Mouse (Mus musculus): Measurements from ENCODE around the gene Naa15. TPM values are rescaled to one million over a fixed set of nuclear protein-coding genes. Genes with fewer than 3 reads are reported as not detected.
"Not testable (repeated sequence)": the region's sequence is repeated elsewhere in the genome, so short reads cannot be mapped to it uniquely, and the experiment has no call there.

Gene Naa15
- total RNA-seq, 2 experiments from 2014 or later: 50.9 to 60.0 TPM

DNA sequence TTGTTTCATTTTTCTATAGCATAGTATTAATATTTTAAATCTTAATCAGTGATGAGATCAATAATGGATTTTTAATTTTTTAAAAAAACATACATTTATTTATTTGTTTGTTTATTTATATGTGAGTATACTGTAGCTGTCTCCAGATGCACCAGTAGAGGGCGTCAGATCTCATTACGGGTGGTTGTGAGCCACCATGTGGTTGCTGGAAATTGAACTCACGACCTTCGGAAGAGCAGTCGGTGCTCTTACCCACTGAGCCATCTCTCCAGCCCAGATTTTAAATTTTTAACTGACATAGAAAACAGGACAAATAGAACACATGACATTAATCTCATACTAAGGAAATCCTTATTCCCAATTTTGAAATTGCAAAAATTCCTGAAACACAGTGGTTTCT, 19.4 kb downstream of the Naa15 start:
- not testable (repeated sequence) for DNase-seq (ENCODE audit: low spot score in 2 of 2)

DNA sequence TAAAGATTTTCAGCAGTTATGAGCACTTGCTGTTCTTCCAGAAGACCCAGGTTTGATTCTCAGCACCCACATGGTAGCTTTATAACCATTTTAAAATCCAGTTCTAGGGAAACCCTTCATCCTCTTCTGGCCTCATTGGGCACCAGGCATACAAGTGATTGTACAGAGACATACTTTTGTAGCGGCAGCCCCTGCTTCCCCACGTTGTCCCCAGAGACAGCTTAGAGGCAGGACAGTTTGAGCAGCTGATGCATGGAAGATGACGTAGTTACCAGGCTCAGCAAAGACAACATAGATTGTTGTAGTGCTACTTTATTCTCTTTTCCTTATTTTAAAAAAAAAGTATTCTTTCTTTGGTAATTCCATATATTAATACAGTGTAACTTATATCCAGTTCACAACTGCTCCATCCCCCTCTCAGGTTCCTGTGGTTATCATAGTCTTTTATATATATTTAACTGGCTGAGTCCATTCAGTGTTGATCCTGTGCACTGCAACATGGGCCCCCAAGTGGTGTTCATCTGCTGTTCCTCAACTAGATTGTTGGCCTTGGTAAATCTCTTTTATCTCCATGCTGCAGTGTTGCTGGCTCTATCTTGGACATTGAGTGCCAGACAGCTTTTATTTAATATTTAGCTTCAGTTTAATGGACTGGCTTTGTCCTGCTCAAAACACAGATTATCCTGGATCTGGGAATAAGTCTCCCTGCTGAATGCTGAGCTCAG, 20.1 kb downstream of the Naa15 start:
- DNase-seq (ENCODE audit: low spot score in 2 of 2): no peak

DNA sequence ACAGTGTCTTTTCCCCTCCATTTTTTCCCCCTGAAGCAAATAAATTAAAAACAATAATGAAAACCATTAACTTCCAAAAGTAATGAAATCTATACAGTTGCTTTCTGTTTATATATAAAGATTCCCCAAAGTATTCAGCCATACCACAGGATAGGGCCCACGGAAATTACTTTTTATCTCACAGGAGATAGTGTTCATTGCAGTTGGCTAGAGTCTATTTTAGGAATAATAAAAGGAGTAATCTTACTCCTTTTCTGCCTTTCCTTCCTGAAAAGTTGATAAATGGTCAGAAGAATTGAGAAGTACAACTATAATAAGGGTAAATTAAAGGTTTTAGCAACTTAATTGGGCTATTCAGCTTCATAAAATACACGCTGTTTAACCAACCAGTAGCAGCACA, 53.6 kb downstream of the Naa15 start:
- DNase-seq (ENCODE audit: low spot score in 2 of 2): no peak

- DNase-seq (ENCODE audit: low spot score in 2 of 2): no peak
Measured at GRCm38 (mm10) chr3:51475706-51476105, 60.8 kb downstream of the Naa15 start.

DNA sequence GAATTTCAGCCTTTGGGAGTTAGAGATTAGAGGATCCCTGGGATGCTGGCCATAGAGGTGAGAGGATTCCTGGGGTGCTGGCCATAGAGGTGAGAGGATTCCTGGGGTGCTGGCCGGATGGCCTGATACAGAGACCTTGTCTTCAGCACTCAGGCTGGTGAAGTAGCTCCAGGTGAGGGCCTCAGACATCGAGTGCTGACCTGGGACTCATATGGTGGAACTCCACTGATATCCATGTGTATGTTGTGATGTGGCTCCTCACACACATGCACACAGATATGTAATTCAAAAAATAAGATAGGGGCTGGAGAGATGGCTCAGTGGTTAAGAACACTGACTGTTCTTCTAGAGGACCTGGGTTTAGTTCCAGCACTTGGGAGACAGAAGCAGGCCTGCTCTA, 64.9 kb downstream of the Naa15 start:
- DNase-seq (ENCODE audit: low spot score in 2 of 2): no peak

DNA sequence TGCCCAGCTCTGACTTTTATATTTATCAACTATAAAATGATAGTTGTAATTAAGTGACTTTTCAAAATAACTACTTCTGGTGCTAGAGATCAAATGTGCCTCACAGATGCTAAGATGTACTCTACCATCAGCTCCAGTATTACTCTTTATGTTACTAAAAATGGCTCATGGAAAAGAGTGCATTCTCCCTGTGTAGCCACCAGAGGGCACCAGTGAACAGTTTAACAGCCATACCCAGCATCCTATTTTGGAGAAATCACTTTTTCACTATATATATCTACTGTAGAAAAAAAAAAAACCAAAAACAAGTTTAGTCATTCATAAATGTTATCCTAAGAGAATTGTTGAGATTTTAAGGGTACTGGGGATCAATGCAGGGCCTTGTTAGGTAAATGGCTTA, 66.1 kb downstream of the Naa15 start:
- DNase-seq (ENCODE audit: low spot score in 2 of 2): peak in 1 of 2 experiments; percentile 65

DNA sequence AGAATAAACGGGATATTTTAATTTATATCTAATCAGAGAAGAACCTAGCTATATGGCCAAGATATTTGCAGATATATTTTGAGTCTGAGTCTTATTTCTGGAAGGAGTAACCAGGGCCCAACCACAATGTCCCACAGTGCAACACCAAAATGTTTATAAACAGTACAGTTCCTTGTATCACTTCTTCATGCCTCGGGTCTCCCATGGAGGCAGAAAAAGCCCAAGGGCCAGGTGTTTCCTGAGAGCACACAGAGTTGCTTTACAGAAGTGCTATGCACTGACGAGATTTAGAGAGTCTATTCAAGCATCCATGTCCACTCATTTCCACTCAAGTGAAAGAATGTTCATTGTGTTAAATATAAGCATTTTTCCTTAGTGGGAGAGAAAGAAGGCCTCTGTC, 66.9 kb downstream of the Naa15 start:
- DNase-seq (ENCODE audit: low spot score in 2 of 2): no peak

GRCm38 (mm10) chr3:51482781-51483180, 67.8 kb downstream of the Naa15 start:
- no peak for DNase-seq (ENCODE audit: low spot score in 2 of 2)

- DNase-seq (ENCODE audit: low spot score in 2 of 2): peak; percentile 96 to 97
Measured at GRCm38 (mm10) chr3:51483741-51484359, 68.9 kb downstream of the Naa15 start, which contains the start of gene Rab33b. TSS of gene Rab33b (plus strand) at chr3:51483920.

DNA sequence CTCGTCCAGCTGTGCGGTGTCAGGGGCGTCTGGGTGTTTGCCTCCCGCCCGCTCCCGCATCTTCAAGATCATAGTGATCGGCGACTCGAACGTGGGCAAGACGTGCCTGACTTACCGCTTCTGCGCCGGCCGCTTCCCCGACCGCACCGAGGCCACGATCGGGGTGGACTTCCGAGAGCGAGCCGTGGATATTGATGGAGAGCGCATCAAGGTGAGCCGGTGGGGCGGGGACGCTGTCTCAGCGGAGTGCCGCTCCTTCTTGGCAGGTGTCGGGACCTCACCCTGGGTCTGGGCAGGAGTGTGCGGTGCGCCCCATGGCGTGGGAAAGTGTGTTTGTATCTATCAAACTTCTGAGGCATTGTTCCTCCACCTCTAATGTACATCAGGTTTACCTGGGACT, 69.4 kb downstream of the Naa15 start:
- DNase-seq (ENCODE audit: low spot score in 2 of 2): no peak

GRCm38 (mm10) chr3:51485347-51485746, 70.4 kb downstream of the Naa15 start:
- DNase-seq (ENCODE audit: low spot score in 2 of 2): no peak

- no peak for DNase-seq (ENCODE audit: low spot score in 2 of 2)
Measured at GRCm38 (mm10) chr3:51486491-51487195, 71.7 kb downstream of the Naa15 start.

- DNase-seq (ENCODE audit: low spot score in 2 of 2): no peak
Measured at GRCm38 (mm10) chr3:51490088-51490753, 75.3 kb downstream of the Naa15 start.

GRCm38 (mm10) chr3:51493272-51493838, 78.4 kb downstream of the Naa15 start:
- DNase-seq (ENCODE audit: low spot score in 2 of 2): no peak

GRCm38 (mm10) chr3:51494466-51494865, 79.5 kb downstream of the Naa15 start:
- no peak for DNase-seq (ENCODE audit: low spot score in 2 of 2)

DNA sequence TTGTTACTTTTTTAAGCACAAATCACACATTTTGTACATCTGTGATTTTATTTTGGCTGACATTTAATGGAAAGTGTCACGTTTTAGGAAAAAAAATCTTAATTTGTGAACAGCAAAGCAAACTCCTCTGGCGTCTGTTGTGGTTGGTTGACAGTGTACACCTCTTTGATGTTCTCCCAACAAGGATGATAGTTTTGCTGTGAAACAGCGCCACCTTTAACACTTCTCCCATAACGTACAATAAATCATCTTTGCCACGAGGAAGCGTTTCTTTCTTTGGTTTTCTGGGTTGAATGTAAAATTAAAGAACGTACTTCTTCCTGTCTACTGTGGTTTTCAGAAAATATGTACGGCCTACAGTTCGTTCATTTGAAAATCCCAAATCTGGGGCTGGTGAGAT, 80.7 kb downstream of the Naa15 start:
- no peak for DNase-seq (ENCODE audit: low spot score in 2 of 2)

- DNase-seq (ENCODE audit: low spot score in 2 of 2): no peak
Measured at GRCm38 (mm10) chr3:51497978-51498377, 83.0 kb downstream of the Naa15 start.

- DNase-seq (ENCODE audit: low spot score in 2 of 2): peak in 1 of 2 experiments; percentile 32
Measured at GRCm38 (mm10) chr3:51498659-51499058, 83.7 kb downstream of the Naa15 start.

DNA sequence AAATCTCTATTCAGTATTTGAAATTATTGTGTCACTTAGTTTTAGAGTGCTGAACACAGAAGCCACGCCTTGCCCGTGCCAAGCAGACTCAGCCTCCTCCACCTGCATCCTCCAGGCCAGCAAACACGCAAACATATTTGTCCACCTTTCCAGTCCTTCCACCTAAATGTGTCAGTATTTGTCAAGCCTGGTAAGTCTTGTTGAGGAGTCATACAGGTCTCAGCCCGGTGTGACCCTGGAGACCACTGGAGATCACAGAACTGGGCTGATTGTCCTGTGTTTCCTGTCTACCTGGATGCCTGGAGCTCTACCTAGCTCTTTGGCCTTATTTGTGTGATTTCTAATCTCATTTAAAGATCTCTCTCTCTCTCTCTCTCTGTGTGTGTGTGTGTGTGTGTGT, 84.9 kb downstream of the Naa15 start:
- no peak for DNase-seq (ENCODE audit: low spot score in 2 of 2)

DNA sequence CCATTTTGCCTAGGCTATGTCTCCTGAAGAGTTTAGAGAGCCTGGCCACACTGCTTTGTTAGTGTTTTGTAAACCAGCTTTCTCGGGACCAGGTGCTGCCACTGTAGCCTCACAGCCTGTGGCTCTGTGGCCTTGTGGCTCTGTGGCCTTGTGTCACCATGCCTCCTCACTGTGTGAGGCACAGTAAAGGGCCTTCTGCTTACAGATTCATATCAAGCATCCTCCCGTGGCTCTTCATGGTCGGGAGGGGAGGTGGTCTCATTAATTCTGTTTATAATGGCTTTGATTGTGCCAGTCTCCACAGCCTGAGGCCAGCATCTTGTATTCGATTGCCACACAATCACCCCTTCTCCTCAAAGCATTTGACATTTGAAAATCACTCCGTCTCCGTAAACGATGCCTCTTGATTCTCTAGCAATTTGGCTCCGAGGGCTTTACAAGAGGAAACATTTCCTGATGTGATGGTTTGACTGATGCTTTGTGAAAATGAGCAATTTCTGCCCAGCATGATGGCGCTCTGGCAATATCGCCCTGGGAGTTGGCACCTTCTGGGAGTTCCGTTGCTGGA, 89.5 kb downstream of the Naa15 start:
- no peak for DNase-seq (ENCODE audit: low spot score in 2 of 2)

GRCm38 (mm10) chr3:51505465-51505864, 90.5 kb downstream of the Naa15 start:
- DNase-seq (ENCODE audit: low spot score in 2 of 2): no peak
